Mouse (Mus musculus): ENCODE data around the gene S100a1.

S100a1 gene

DNA sequence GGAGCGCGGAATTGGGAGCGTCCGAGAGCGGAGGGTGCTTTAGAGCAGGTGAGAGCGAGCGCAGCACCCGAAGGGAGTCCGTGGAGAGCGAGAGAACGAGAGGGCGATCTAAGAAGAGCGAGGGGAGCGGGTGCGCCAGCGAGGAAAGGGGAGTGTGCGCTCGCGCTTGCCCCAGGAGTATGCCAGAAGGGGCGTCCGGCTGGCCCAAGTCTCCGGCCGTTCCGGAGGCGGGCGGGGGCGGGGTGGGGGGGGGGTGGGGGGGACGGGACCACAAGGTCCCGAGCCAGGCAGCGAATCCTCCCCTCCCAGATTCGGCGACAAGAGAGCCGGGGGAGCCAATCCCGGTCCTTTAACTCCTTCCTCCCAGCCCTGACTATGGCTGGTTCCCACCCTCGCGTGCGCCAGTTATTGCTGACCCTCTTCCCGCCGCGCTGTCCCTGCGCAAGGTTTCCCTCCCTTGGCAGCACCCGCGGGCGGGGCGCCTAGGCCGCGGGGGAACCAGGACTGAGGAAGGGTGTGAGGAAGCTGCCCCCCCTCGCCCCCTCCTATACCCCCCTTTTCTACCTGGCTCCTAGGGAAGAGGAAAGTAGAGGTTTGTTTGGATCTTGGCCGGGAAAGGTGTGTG, 48.4 kb downstream of the S100a1 start, which contains the start of gene Npr1:
Gene Npr1 (minus strand): TSS at position 181 of the 625 bp plus-strand sequence.
- no peak for DNase-seq (ENCODE audit: low read depth, low spot score)

DNA sequence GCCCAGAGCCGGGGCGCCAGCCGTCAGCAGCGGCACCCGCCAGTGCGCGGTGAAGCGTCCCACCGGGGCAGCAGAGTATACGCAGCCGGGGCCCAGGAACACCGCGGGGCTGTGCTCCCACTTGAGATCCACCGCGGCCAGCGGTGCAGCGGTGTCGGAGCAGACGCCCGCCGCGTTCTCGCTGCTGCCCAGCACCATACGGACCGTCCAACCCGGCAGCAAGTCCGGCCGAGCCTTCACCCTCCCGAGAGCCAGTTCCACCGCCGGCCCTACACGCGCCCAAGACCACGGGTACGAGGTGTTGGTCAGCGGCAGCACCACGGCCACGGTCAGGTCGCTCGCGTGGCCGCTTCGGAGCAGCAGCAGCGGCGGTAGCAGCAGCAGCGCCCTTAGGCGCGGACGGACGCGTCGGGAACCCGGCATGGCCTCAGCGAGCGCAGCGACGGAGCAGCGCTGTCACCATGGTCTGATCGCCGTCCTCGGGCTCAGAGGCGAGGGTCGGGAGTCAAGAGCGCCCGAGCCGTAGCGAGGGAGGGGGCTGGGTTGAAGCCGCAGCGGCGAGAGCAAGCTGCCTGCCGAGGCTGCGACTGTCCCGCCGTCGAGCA, 49.0 kb downstream of the S100a1 start:
- peak; percentile 39 for DNase-seq (ENCODE audit: low read depth, low spot score)

DNA sequence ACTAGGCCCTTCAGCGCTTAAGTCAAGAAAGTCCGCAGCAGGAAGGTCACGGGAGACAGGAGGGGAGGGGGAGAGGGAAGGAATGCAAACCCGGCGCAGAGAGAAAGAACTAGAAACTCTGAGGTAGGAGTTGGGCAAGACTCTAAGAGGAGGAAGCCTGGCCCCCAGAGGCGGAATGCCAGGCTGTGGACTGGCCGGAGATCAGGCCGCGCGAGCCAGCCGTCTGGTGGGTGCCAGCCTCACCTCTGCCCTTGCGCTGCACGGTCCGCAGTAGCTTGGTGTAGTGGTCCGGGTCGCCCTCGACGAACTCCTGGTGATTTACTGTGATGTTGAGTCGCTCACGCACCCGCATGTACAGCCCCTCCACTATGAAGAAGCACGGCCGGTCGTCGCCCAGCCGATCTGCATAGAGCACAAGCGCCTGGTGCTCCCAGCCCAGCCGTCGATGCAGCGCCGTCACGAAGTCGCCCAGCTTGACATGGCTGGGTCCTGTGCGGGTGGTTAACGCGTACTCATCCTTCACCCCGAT, 49.6 kb downstream of the S100a1 start:
- DNase-seq (ENCODE audit: low read depth, low spot score), result no peak

DNA sequence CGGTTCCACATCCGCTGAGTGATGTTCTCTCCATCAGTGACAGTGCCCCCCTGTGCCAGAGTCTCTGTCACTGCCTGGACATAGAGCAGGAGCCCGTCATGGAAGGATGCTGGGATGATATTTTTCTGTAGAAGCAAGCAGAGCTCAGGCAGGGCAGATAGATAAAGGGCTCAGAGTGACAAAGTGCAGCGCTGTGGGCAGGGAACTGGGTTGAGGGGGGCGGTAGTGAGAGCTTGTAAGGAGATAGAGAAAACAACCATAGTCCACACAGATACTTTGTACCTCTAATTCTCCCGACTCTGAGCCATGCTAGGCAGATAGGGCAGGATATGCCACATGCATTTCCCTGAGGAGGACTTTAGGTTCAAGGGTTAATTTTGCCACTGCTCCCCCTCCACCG, 51.6 kb downstream of the S100a1 start:
- DNase-seq (ENCODE audit: low read depth, low spot score), result no peak

DNA sequence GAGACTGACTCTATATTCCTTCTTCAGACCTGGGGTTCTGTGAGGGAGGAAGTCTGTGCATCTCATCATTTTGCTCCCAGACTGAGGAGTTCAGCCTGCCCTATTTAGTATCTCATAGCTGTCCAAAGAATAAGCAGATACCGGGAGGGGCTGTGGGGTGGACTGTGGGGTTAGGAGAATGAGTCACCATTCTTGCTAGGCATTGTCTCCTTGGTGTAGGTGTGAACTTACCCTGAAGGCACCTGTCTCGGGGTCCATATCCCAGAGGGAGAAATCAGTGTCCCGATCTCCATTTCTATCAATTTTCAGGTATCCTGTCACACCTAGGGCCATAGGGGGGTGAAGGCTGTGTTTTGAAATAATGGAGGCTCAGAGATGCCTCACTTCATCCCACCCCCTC, 52.3 kb downstream of the S100a1 start:
- no peak for DNase-seq (ENCODE audit: low read depth, low spot score)
